Mouse (Mus musculus) C2C12 (cell line): ENCODE measurements around the gene RPS10-NUDT3.

Source experiments
- CEBPB ChIP-seq: IDR thresholded peaks from one replicate; pipeline ENCODE4 v1.6.1; 2011; ENCODE audit warnings: low read depth, mild to moderate bottlenecking, control low read depth, moderate library complexity
- CTCF ChIP-seq: IDR thresholded peaks from one replicate; pipeline ENCODE4 v1.5.1; 2011; ENCODE audit not compliant: control insufficient read depth, insufficient read depth, insufficient read length

DNA sequence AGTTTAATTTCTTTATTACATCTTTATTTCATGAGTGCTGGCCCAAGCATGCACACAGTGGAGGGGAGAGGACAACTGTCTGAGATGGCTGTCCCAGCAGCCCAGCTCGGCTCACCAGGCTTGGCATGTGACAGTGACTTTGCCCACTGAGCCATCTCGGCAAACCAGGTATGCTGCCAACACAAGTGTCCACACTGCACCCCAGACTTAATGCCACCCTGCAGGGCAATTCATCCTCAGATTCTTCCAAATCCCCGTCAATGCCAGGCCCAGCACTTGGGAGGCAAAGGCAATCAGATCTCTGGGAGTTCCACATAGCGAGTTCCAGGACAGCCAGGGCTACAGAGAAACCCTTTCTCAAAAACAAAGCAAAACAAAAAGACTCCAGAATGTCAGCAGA is 22.0 kb downstream of the RPS10-NUDT3 start:
- TF ChIP-seq CTCF, result no peak
- no peak for TF ChIP-seq CEBPB
